Comparison of ENCODE assay signal across 24 mouse cellular contexts in genomic region chr14:33019606-33020005, GRCm38 (mm10). TPM values are rescaled to one million over a fixed set of nuclear protein-coding genes. Genes with fewer than 3 reads are reported as not detected.
A peak's percentile ranks its signal among the peaks of the same experiment; 100 is the strongest.
DNase-seq lines count a peak whose midpoint lies in the region; ATAC-seq and TF ChIP-seq lines count a peak whose summit lies in the region.
"Had no signal": no experiment of that assay in that cellular context is flagged by ENCODE, and none has a peak within 500 bp of the region (broad histone marks: within the 10 kb centered on the region; RNA-seq: fewer than 3 reads in every experiment).

No protein-coding gene starts in this region.

- TF ChIP-seq CTCF in embryonic fibroblast, embryonic 13.5 days (IDR thresholded peaks at IDR 0.05; ENCODE audit: borderline replicate concordance, insufficient read depth, low read length): no peak

- TF ChIP-seq POLR2A in embryonic fibroblast, embryonic 13.5 days (IDR thresholded peaks at IDR 0.05; ENCODE audit: low read depth, low read length): no peak

- no peaks in the 10 kb centered on the region for H3K36me3 ChIP-seq in forebrain, embryonic 13.5 days (ENCODE audit: poor library complexity, severe bottlenecking)
- H3K36me3 ChIP-seq: embryonic facial prominence, embryonic 12.5 days; forebrain, embryonic 15.5 days; hindbrain, embryonic 13.5 days; midbrain, embryonic 15.5 days; neural tube, embryonic 13.5 days had no signal

- ATAC-seq in forebrain, embryonic 13.5 days: no peak
- ATAC-seq: forebrain, embryonic 15.5 days; midbrain, embryonic 15.5 days had no signal

- H3K4me1 ChIP-seq in embryonic fibroblast, embryonic 13.5 days (ENCODE audit: control insufficient read depth, insufficient read depth, low read length): no peaks in the 10 kb centered on the region
- no peaks in the 10 kb centered on the region for H3K4me1 ChIP-seq in forebrain, embryonic 13.5 days
- H3K4me1 ChIP-seq: embryonic facial prominence, embryonic 12.5 days; forebrain, embryonic 15.5 days; hindbrain, embryonic 13.5 days; midbrain, embryonic 15.5 days; neural tube, embryonic 13.5 days had no signal

- H3K9ac ChIP-seq in forebrain, embryonic 13.5 days: no peak overlapping the region
- H3K9ac ChIP-seq: embryonic facial prominence, embryonic 12.5 days; forebrain, embryonic 15.5 days; hindbrain, embryonic 13.5 days; liver, postnatal 0 days; midbrain, embryonic 15.5 days; neural tube, embryonic 13.5 days had no signal

- H3K4me3 ChIP-seq in embryonic fibroblast, embryonic 13.5 days (ENCODE audit: insufficient read depth, low read length): no peak overlapping the region
- H3K4me3 ChIP-seq in forebrain, embryonic 13.5 days: no peak overlapping the region
- H3K4me3 ChIP-seq: embryonic facial prominence, embryonic 12.5 days; forebrain, embryonic 15.5 days; hindbrain, embryonic 13.5 days; left cerebral cortex, adult 2 months; midbrain, embryonic 15.5 days; neural tube, embryonic 13.5 days had no signal

- no peaks in the 10 kb centered on the region for H3K9me3 ChIP-seq in forebrain, embryonic 13.5 days (replicated peaks)
- H3K9me3 ChIP-seq: embryonic facial prominence, embryonic 12.5 days; forebrain, embryonic 15.5 days; hindbrain, embryonic 13.5 days; midbrain, embryonic 15.5 days; neural tube, embryonic 13.5 days had no signal

- no peaks in the 10 kb centered on the region for H3K27me3 ChIP-seq in forebrain, embryonic 13.5 days
- H3K27me3 ChIP-seq: embryonic facial prominence, embryonic 12.5 days; forebrain, embryonic 15.5 days; midbrain, embryonic 15.5 days; neural tube, embryonic 13.5 days had no signal

- DNase-seq in heart, postnatal 4 days: peak; percentile 15
- DNase-seq in heart, postnatal 25 days (ENCODE audit: low spot score): no peak
- DNase-seq in urinary bladder, postnatal 14 days (ENCODE audit: low spot score): peak; percentile 22
- DNase-seq in urinary bladder, postnatal 4 days (ENCODE audit: low spot score in 2 of 2): no peak
- DNase-seq in kidney, adult 18-20 months: no peak
- DNase-seq: adrenal gland, postnatal 36 days; cerebellum, adult 11 months; cerebellum, adult 9-11 months; kidney, postnatal 10 days; left cerebral cortex, postnatal 4 days; liver, postnatal 0 days; thymus, adult 18-20 months; thymus, postnatal 4 days had no signal

- H3K4me2 ChIP-seq in forebrain, embryonic 13.5 days: no peak overlapping the region
- H3K4me2 ChIP-seq: embryonic facial prominence, embryonic 12.5 days; forebrain, embryonic 15.5 days; heart, embryonic 11.5 days; hindbrain, embryonic 13.5 days; liver, embryonic 11.5 days; midbrain, embryonic 15.5 days; neural tube, embryonic 13.5 days had no signal

- WGBS in forebrain, embryonic 13.5 days: 85% methylated on average over 5 of the region's 5 CpGs

- H3K27ac ChIP-seq in embryonic fibroblast, embryonic 13.5 days (ENCODE audit: insufficient read depth, low read length): peak overlapping the region; percentile 59
- no peak overlapping the region for H3K27ac ChIP-seq in forebrain, embryonic 13.5 days
- H3K27ac ChIP-seq: embryonic facial prominence, embryonic 12.5 days; forebrain, embryonic 15.5 days; hindbrain, embryonic 13.5 days; left cerebral cortex, adult 2 months; macrophage; midbrain, embryonic 15.5 days; neural tube, embryonic 13.5 days had no signal

- intact Hi-C loops in heart, postnatal 25 days (cut with DNase I): no loop called here

RNA-seq across cellular contexts. Expression of gene Lrrc18, which starts 28.4 kb away (rescaled TPM):
- under 1 TPM; 0.56 to 0.67 TPM for total RNA-seq in heart, postnatal 4 days (2021)
- total RNA-seq in heart, postnatal 25 days (2021): under 1 TPM; 0.31 to 0.39 TPM
- polyA plus RNA-seq in embryonic fibroblast, embryonic 13.5 days (2011; ENCODE audit: insufficient read length, low read depth, missing spikeins): not detected in 2 replicates
- polyA plus RNA-seq in forebrain, embryonic 13.5 days (2015; fragmentation: Nextera tagmentation; extraction: Ambion mirVana): 0.25 TPM in 1 of 2 replicates, not detected in the other
- polyA plus RNA-seq: macrophage had no signal

Comparison
In these comparisons a context has a peak if more than half of its experiments do, and no peak if none do; other contexts are left out.
1. DNase-seq: peak in heart, postnatal 4 days (single experiment) and urinary bladder, postnatal 14 days (single experiment); none in heart, postnatal 25 days (single experiment), urinary bladder, postnatal 4 days (0 of 2) and kidney, adult 18-20 months (single experiment).